Mouse (Mus musculus): Measurements from ENCODE around the gene Zbtb49. TPM values are rescaled to one million over a fixed set of nuclear protein-coding genes. Genes with fewer than 3 reads are reported as not detected.

The Zbtb49 gene
- polyA plus RNA-seq (2012; rRNA removed), result 30.2 and 32.9 TPM in 2 replicates

DNA sequence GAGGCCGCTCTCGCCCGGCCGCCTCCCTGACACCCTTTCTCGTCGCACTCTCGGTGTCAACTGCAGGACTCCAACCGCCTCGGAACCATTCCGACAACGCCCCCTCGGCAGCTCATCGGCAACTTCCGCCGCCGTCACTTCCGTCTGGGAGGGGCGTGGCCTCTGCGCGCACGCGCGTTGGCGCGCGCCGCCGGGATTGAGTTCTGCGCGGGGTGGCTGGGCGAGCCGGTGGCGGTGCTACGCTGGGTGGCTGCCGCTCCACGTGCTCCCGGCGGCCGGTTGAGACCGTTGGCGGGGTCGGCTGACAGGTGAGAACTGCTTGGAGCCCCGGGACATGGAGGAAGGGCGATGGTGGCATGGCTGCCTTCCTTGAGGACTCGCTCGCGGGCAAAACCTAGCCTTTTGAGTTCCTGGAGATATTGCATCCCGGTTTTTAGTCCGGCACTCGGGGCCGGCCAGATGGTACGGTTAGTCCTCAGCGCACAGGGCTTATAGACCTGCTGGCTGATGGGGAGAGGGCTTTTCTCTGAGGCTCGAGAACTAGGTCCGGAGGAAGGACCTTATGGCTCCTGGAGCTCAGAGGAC is at the start of gene Zbtb49, which contains the start of gene Lyar:
Gene Zbtb49 (minus strand): TSS at position 130 of the 585 bp plus-strand sequence.
Gene Lyar (plus strand): TSS at position 143 of the 585 bp plus-strand sequence.

DNA sequence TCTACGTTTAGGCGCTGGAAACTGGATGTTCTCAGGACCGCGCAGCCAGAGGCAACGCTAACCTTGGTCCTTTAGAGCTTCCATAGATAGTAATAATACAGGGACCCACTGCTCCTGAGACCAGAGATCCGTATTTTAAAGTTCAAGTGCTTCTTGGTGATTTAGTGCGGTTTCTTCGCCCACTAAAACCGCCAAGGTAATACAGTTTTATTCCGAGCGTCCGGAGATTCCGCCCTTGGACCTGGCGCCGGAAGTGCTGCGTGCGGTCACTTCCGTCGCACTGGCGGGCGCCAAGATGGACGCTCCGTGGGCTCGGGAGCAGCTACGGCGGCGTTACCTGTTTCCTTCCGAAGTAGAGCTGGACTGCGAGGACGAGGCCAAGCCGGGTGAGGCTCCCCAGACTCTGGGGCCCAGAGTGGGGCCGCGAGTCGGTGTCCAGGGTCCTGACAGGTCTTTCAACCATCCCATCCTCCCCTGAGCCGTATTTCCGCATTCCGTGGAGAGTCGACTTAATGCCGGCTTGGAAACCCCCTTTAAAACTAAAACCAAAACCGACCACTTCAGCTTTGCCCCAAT is 39.9 kb upstream of the Zbtb49 start, which contains the start of gene Tmem128:
Gene Tmem128 (plus strand): TSS at position 79 of the 576 bp plus-strand sequence.

DNA sequence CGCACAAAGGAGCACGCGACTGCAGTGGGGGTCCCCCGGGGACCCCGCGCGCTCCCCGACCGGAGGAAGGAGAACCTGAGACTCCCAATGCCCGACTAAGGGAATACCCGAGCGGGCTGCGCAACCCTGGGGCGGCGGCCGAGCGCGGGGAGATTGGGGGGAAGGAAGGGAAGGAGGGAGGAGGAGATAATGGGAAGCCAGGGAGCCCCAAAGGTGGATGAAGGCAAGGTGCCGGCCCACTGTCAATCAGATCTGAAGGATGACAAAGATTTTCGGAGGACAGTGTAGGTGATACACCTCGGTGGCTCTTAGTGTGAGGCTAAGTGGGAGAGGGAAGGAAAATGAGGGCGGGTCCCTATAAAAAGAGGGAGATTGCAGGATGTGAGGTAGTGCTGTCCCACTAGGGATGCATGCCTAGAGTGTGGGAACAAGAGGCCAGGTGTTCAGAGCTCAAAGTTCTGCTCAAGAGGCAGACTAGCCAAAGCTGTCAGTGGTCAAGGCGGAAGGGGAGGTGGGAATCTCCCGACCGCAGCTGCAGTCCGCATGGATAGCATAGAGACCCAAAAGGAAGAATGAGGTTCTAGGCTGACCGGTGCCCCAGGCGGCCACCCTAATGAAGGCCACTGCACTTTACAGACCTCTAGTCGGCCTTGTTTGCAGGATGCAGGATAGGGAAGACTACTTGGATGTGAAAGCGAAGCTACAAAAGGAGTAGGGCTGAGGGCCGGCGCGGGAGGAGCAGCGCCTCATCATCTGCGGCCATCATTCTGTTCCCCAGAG is 60.4 kb downstream of the Zbtb49 start, which contains the start of gene Nsg1:
Gene Nsg1 (minus strand): TSS at position 274 of the 780 bp plus-strand sequence.

Other genes with a start within 250 kb of the Zbtb49 start
- 35.8 and 36.2 TPM in 2 replicates for gene Stx18, start 181.7 kb downstream of the Zbtb49 start, polyA plus RNA-seq (2012; rRNA removed)
- 725 and 853 TPM in 2 replicates for gene Nsg1, start 60.5 kb downstream of the Zbtb49 start, polyA plus RNA-seq (2012; rRNA removed)
- 38.2 and 39.5 TPM in 2 replicates for gene Lyar, start within 50 bp of the Zbtb49 start, polyA plus RNA-seq (2012; rRNA removed)
- 67.3 and 81.1 TPM in 2 replicates for gene Tmem128, start 39.7 kb upstream of the Zbtb49 start, polyA plus RNA-seq (2012; rRNA removed)
- 0.01 and 0.09 TPM in 2 replicates for gene Otop1, start 55.5 kb upstream of the Zbtb49 start, polyA plus RNA-seq (2012; rRNA removed)
- gene Drd5, start 98.9 kb upstream of the Zbtb49 start, polyA plus RNA-seq (2012; rRNA removed), result 0.15 and 0.21 TPM in 2 replicates